Mouse (Mus musculus) kidney, postnatal 0 days (tissue): ENCODE measurements around the gene Tnfrsf12a. TPM values are rescaled to one million over a fixed set of nuclear protein-coding genes. Genes with fewer than 3 reads are reported as not detected.

ENCODE experiments used
- ATAC-seq: fragments of 200-750 bp; cut with Nextera tagmentation; replicated peaks from 2 replicates; pipeline ENCODE4 v1.8.0; 2017; ENCODE audit warnings: low read depth, moderate number of reproducible peaks, moderate TSS enrichment, moderate library complexity; ENCODE audit not compliant: low FRiP score
- DNase-seq: peaks from one replicate; pipeline ENCODE4 v3.0.0-alpha.2; 2016; ENCODE audit warnings: low spot score
- H3K27ac ChIP-seq: fragments of 300-500 bp; sonication (generic); 2 replicates; pipeline ENCODE4 v1.5.1; 2014; ENCODE audit warnings: mild to moderate bottlenecking
- H3K27me3 ChIP-seq: fragments of 300-500 bp; sonication (generic); 2 replicates; pipeline ENCODE4 v1.6.1; 2014; ENCODE audit warnings: low read length, mixed read lengths; ENCODE audit not compliant: insufficient read depth
- H3K36me3 ChIP-seq: fragments of 300-500 bp; sonication (generic); 2 replicates; pipeline ENCODE4 v1.6.1; 2014; ENCODE audit warnings: low read length, mixed read lengths; ENCODE audit not compliant: insufficient read depth
- H3K4me1 ChIP-seq: fragments of 300-500 bp; sonication (generic); replicated peaks from 2 replicates; pipeline ENCODE4 v1.6.1; 2014; ENCODE audit warnings: antibody characterized with exemption, low read length, mixed read lengths; ENCODE audit not compliant: insufficient read depth
- H3K4me2 ChIP-seq: fragments of 300-500 bp; sonication (generic); 2 replicates; pipeline ENCODE4 v1.6.1; 2014; ENCODE audit warnings: mild to moderate bottlenecking, low read length, moderate library complexity, mixed read lengths
- H3K4me3 ChIP-seq: fragments of 300-500 bp; sonication (generic); replicated peaks from 2 replicates; pipeline ENCODE4 v1.5.1; 2014; ENCODE audit warnings: low read depth, low read length
- H3K9ac ChIP-seq: fragments of 300-500 bp; sonication (generic); 2 replicates; pipeline ENCODE4 v1.6.1; 2014; ENCODE audit warnings: low read depth, low read length
- H3K9me3 ChIP-seq: fragments of 300-500 bp; sonication (generic); replicated peaks from 2 replicates; pipeline ENCODE4 v1.6.1; 2016; ENCODE audit warnings: low read length, inconsistent platforms, mixed read lengths
- CTCF ChIP-seq: IDR thresholded peaks from 2 replicates; pipeline ENCODE4 v1.5.1; 2016; ENCODE audit warnings: antibody characterized with exemption, low read depth, mild to moderate bottlenecking, moderate library complexity
- WGBS: fragments of 180-500 bp; shearing (Covaris S2); extraction: QIAGEN DNeasy Blood & Tissue Kit; methylation state at CpG from one replicate; pipeline ENCODE4 v1.1.7; 2014; 5-methylcytosine and 5-hydroxymethylcytosine counted together
- polyA plus RNA-seq: library from polyadenylated mRNA; unstranded; fragments of >200 nt; fragmentation: Nextera tagmentation; extraction: Ambion mirVana; gene quantifications from 2 replicates; pipeline ENCODE4 v1.2.1, GENCODE M21; 2015

Gene Tnfrsf12a
- polyA plus RNA-seq, 1 experiment from 2014 or later = 47.0 TPM

- WGBS = under 1% methylated on average over 58 of the region's 58 CpGs
- peaks cover 6% of the 10 kb centered on the region; the same call in 1 of the 2 replicates for H3K27me3 ChIP-seq
- H3K9me3 ChIP-seq = no peaks in the 10 kb centered on the region
- peak within 1 kb of the TSS; percentile 67 for H3K4me2 ChIP-seq
- no peak within 1 kb of the TSS for H3K27ac ChIP-seq
- H3K36me3 ChIP-seq = no peaks in the 10 kb centered on the region
- H3K9ac ChIP-seq = peak within 1 kb of the TSS; percentile 53; the same call in 1 of the 2 replicates
- no peak for TF ChIP-seq CTCF
- no peaks in the 10 kb centered on the region for H3K4me1 ChIP-seq
- peak within 1 kb of the TSS; percentile 43 for H3K4me3 ChIP-seq
- DNase-seq (peak; percentile 46), ATAC-seq (0 out of 2 replicates have a peak, but pooled peaks have one; percentile 41)
Observed at GRCm38 (mm10) chr17:23644613-23645495, 32.4 kb downstream of the Tnfrsf12a start, which contains the start of gene Mmp25. Gene Mmp25, minus strand, starts transcription at chr17:23645277.

GRCm38 (mm10) chr17:23631241-23631640, 46.0 kb downstream of the Tnfrsf12a start:
- no peak overlapping the region for H3K27ac ChIP-seq
- WGBS = 89% methylated on average over 8 of the region's 8 CpGs
- H3K27me3 ChIP-seq = no peaks in the 10 kb centered on the region
- H3K4me1 ChIP-seq = no peaks in the 10 kb centered on the region
- H3K4me3 ChIP-seq = no peak overlapping the region
- TF ChIP-seq CTCF = no peak
- DNase-seq (no peak), ATAC-seq (no peak)
- H3K36me3 ChIP-seq = no peaks in the 10 kb centered on the region
- H3K9me3 ChIP-seq = no peaks in the 10 kb centered on the region
- H3K9ac ChIP-seq = no peak overlapping the region
- H3K4me2 ChIP-seq = no peak overlapping the region

GRCm38 (mm10) chr17:23630195-23631020, 46.9 kb downstream of the Tnfrsf12a start:
- no peaks in the 10 kb centered on the region for H3K36me3 ChIP-seq
- H3K27ac ChIP-seq = no peak overlapping the region
- H3K4me1 ChIP-seq = no peaks in the 10 kb centered on the region
- H3K9ac ChIP-seq = no peak overlapping the region
- no peaks in the 10 kb centered on the region for H3K27me3 ChIP-seq
- ATAC-seq (peak; percentile 83), DNase-seq (peak; percentile 90)
- no peaks in the 10 kb centered on the region for H3K9me3 ChIP-seq
- peak; percentile 90 for TF ChIP-seq CTCF
- no peak overlapping the region for H3K4me3 ChIP-seq
- WGBS = 15% methylated on average over 22 of the region's 22 CpGs
- peak overlapping the region; percentile 46 for H3K4me2 ChIP-seq

- H3K4me1 ChIP-seq = no peaks in the 10 kb centered on the region
- ATAC-seq (no peak), DNase-seq (no peak)
- H3K27ac ChIP-seq = no peak overlapping the region
- no peak for TF ChIP-seq CTCF
- no peak overlapping the region for H3K4me2 ChIP-seq
- no peaks in the 10 kb centered on the region for H3K27me3 ChIP-seq
- no peak overlapping the region for H3K4me3 ChIP-seq
- H3K9ac ChIP-seq = no peak overlapping the region
- 43% methylated on average over 7 of the region's 7 CpGs for WGBS
- H3K36me3 ChIP-seq = no peaks in the 10 kb centered on the region
- H3K9me3 ChIP-seq = no peaks in the 10 kb centered on the region
Observed at GRCm38 (mm10) chr17:23627813-23628212, 49.5 kb downstream of the Tnfrsf12a start.

Other genes starting within 250 kb of the Tnfrsf12a start
- gene Vmn2r117, start 197.8 kb downstream of the Tnfrsf12a start, polyA plus RNA-seq = not detected in 2 replicates
- 16.8 and 19.1 TPM in 2 replicates for gene Zfp213, start 113.2 kb downstream of the Tnfrsf12a start, polyA plus RNA-seq
- 12.6 and 14.3 TPM in 2 replicates for gene Zfp13, start 78.0 kb downstream of the Tnfrsf12a start, polyA plus RNA-seq
- gene Zscan10, start 76.6 kb downstream of the Tnfrsf12a start, polyA plus RNA-seq = not detected in 2 replicates
- 0.66 and 0.92 TPM in 2 replicates for gene Mmp25, start 32.2 kb downstream of the Tnfrsf12a start, polyA plus RNA-seq
- gene Bicdl2, start 17.0 kb downstream of the Tnfrsf12a start, polyA plus RNA-seq = 2.1 and 2.4 TPM in 2 replicates
- gene Hcfc1r1, start 3.9 kb downstream of the Tnfrsf12a start, polyA plus RNA-seq = 116 and 120 TPM in 2 replicates
- gene Thoc6, start 3.6 kb downstream of the Tnfrsf12a start, polyA plus RNA-seq = 32.3 and 35.5 TPM in 2 replicates
- gene Cldn6, start 1.8 kb upstream of the Tnfrsf12a start, polyA plus RNA-seq = 131 and 155 TPM in 2 replicates
- gene Cldn9, start 6.6 kb upstream of the Tnfrsf12a start, polyA plus RNA-seq = 41.2 and 41.8 TPM in 2 replicates
- gene 1520401A03Rik, start 45.3 kb upstream of the Tnfrsf12a start, polyA plus RNA-seq = 0.05 and 0.30 TPM in 2 replicates
- 21.1 and 24.5 TPM in 2 replicates for gene Pkmyt1, start 48.9 kb upstream of the Tnfrsf12a start, polyA plus RNA-seq
- 16.0 and 17.9 TPM in 2 replicates for gene Paqr4, start 63.4 kb upstream of the Tnfrsf12a start, polyA plus RNA-seq
- 0.29 and 0.52 TPM in 2 replicates for gene Kremen2, start 68.4 kb upstream of the Tnfrsf12a start, polyA plus RNA-seq
- 74.6 and 74.7 TPM in 2 replicates for gene Flywch1, start 94.1 kb upstream of the Tnfrsf12a start, polyA plus RNA-seq
- gene Flywch2, start 108.6 kb upstream of the Tnfrsf12a start, polyA plus RNA-seq = 40.9 and 46.8 TPM in 2 replicates
- gene Srrm2, start 113.1 kb upstream of the Tnfrsf12a start, polyA plus RNA-seq = 304 and 321 TPM in 2 replicates
- 1,058 and 1,143 TPM in 2 replicates for gene Elob, start 151.7 kb upstream of the Tnfrsf12a start, polyA plus RNA-seq
- 0.11 TPM in 1 of 2 replicates, not detected in the other for gene Prss33, start 158.6 kb upstream of the Tnfrsf12a start, polyA plus RNA-seq
- not detected in 2 replicates for gene Prss32, start 166.4 kb upstream of the Tnfrsf12a start, polyA plus RNA-seq
- gene Prss41, start 166.7 kb upstream of the Tnfrsf12a start, polyA plus RNA-seq = 2.8 and 3.1 TPM in 2 replicates
- gene Prss21, start 190.6 kb upstream of the Tnfrsf12a start, polyA plus RNA-seq = not detected in 2 replicates
- gene Dcpp1, start 203.4 kb upstream of the Tnfrsf12a start, polyA plus RNA-seq = not detected in 2 replicates
- not detected in 2 replicates for gene Dcpp2, start 203.4 kb upstream of the Tnfrsf12a start, polyA plus RNA-seq
- gene Dcpp3, start 240.0 kb upstream of the Tnfrsf12a start, polyA plus RNA-seq = not detected in 2 replicates